Mouse (Mus musculus) embryonic stem cell, embryonic (primary cell): ENCODE results near the gene Ugt2a1.
"Not testable (repeated sequence)": the region's sequence is repeated elsewhere in the genome, so short reads cannot be mapped to it uniquely, and the experiment has no call there.

Experiments used
- CTCF ChIA-PET, 4 experiments: fragments of 300-600 bp in 2 of 4; fragments of 350-600 bp in 2 of 4; sonication (Branson Sonifier 250); formaldehyde crosslinking; loops; one replicate each; lab custom pipeline; 2022; ENCODE audit warnings: inconsistent platforms in 2 of 4; lab: Charles Lee
- POLR2A ChIA-PET, 4 experiments: fragments of 300-600 bp in 2 of 4; fragments of 350-600 bp in 2 of 4; sonication (Branson Sonifier 250); formaldehyde crosslinking; loops; one replicate each; lab custom pipeline; 2022; ENCODE audit warnings: antibody characterized with exemption in 4 of 4, inconsistent platforms in 1 of 4; lab: Charles Lee

Ugt2a1 gene

GRCm38 (mm10) chr5:87490771-87491170, at the start of gene Ugt2a1:
Gene Ugt2a1, minus strand, starts transcription at chr5:87490871.
- CTCF ChIA-PET = no interaction called here
- POLR2A ChIA-PET = no interaction called here

- ChIA-PET POLR2A (interaction anchor here in 1 of 4 experiments (0.6 kb wide), 1 partner anchor 131 kb away, joined by 5 read pairs; no protein-coding TSS in a partner anchor), CTCF (no interaction called here)
These were observed 47.4 kb upstream of the Ugt2a1 start, which contains the start of gene Sult1b1 for GRCm38 (mm10) chr5:87538111-87538510. Gene Sult1b1, minus strand, starts transcription at chr5:87538195.

GRCm38 (mm10) chr5:87535994-87536644, 45.4 kb upstream of the Ugt2a1 start:
- ChIA-PET POLR2A (no interaction called here), CTCF (no interaction called here)

- CTCF ChIA-PET = no interaction called here
- POLR2A ChIA-PET = no interaction called here
These were observed 41.6 kb upstream of the Ugt2a1 start for GRCm38 (mm10) chr5:87532288-87532687.

- POLR2A ChIA-PET, CTCF ChIA-PET: not testable (repeated sequence)
These were observed 32.9 kb upstream of the Ugt2a1 start for GRCm38 (mm10) chr5:87523561-87523960.

GRCm38 (mm10) chr5:87505776-87506458, 15.2 kb upstream of the Ugt2a1 start:
- POLR2A ChIA-PET = no interaction called here
- CTCF ChIA-PET = no interaction called here

- ChIA-PET CTCF (no interaction called here), POLR2A (no interaction called here)
These were observed 12.0 kb upstream of the Ugt2a1 start for GRCm38 (mm10) chr5:87502687-87503086.

GRCm38 (mm10) chr5:87499341-87499740, 8.7 kb upstream of the Ugt2a1 start:
- POLR2A ChIA-PET = no interaction called here
- CTCF ChIA-PET = no interaction called here

GRCm38 (mm10) chr5:87498936-87499335, 8.3 kb upstream of the Ugt2a1 start:
- ChIA-PET POLR2A (no interaction called here), CTCF (no interaction called here)

- POLR2A ChIA-PET, CTCF ChIA-PET: not testable (repeated sequence)
These were observed 4.0 kb downstream of the Ugt2a1 start, which contains the start of gene Gm43638 for GRCm38 (mm10) chr5:87486706-87487105. Gene Gm43638, minus strand, starts transcription at chr5:87486806.

- ChIA-PET POLR2A (no interaction called here), CTCF (no interaction called here)
These were observed 8.5 kb downstream of the Ugt2a1 start, which contains the start of gene Ugt2a2 for GRCm38 (mm10) chr5:87482160-87482559. Gene Ugt2a2, minus strand, starts transcription at chr5:87482260.

- CTCF ChIA-PET = no interaction called here
- POLR2A ChIA-PET = no interaction called here
These were observed 31.9 kb downstream of the Ugt2a1 start for GRCm38 (mm10) chr5:87458810-87459209.

GRCm38 (mm10) chr5:87457701-87458100, 33.0 kb downstream of the Ugt2a1 start:
- CTCF ChIA-PET = no interaction called here
- POLR2A ChIA-PET = no interaction called here

- POLR2A ChIA-PET = no interaction called here
- CTCF ChIA-PET = no interaction called here
These were observed 34.3 kb downstream of the Ugt2a1 start for GRCm38 (mm10) chr5:87456216-87456850.

GRCm38 (mm10) chr5:87455519-87455918, 35.2 kb downstream of the Ugt2a1 start:
- ChIA-PET POLR2A (no interaction called here), CTCF (no interaction called here)

GRCm38 (mm10) chr5:87452514-87452913, 38.2 kb downstream of the Ugt2a1 start:
- POLR2A ChIA-PET, CTCF ChIA-PET: not testable (repeated sequence)

GRCm38 (mm10) chr5:87436264-87436663, 54.4 kb downstream of the Ugt2a1 start:
- CTCF ChIA-PET = interaction anchor here in 1 of 4 experiments (0.6 kb wide), 1 partner anchor 1253 kb away, joined by 3 read pairs; no protein-coding TSS in a partner anchor

GRCm38 (mm10) chr5:87425676-87426075, 65.0 kb downstream of the Ugt2a1 start:
- CTCF ChIA-PET = no interaction called here
- POLR2A ChIA-PET = no interaction called here

More at GRCm38 (mm10) chr5:87436264-87436663, 54.4 kb downstream of the Ugt2a1 start:
- POLR2A ChIA-PET = no interaction called here

- CTCF ChIA-PET, POLR2A ChIA-PET: not testable (repeated sequence)
These were observed 66.6 kb downstream of the Ugt2a1 start, which contains the start of gene Ugt2b38 for GRCm38 (mm10) chr5:87424041-87424440. Gene Ugt2b38, minus strand, starts transcription at chr5:87424203.
